Mouse (Mus musculus): ENCODE data around the gene Pou3f1.

Pou3f1 gene

GRCm38 (mm10) chr4:124695786-124696516 is 39.3 kb downstream of the Pou3f1 start:
- ChIA-PET POLR2A (interaction anchor here in 2 of 4 experiments (0.6 to 3.4 kb wide), 11 partner anchors 8 to 596 kb away, joined by 3 to 27 read pairs (median 4); partner anchors contain the start of genes Inpp5b (in 1 of the 2), Mtf1 (in 1 of the 2) and Sf3a3 (in 1 of the 2)), CTCF (interaction anchor here in 3 of 4 experiments (0.5 to 1.9 kb wide), 4 partner anchors 11 to 584 kb away, joined by 3 to 7 read pairs (median 4); no protein-coding TSS in a partner anchor)

- CTCF ChIA-PET = interaction anchor here (0.6 to 2.6 kb wide), 10 partner anchors 11 to 1139 kb away, joined by 3 to 12 read pairs (median 3); partner anchors contain the start of genes Mtf1 (in 1 of the 4) and Sf3a3 (in 1 of the 4)
- POLR2A ChIA-PET = interaction anchor here (0.6 to 4.4 kb wide), 25 partner anchors 8 to 730 kb away, joined by 3 to 48 read pairs (median 4); partner anchors contain the start of gene Sf3a3 (in 3 of the 4)
These were observed 43.2 kb downstream of the Pou3f1 start for GRCm38 (mm10) chr4:124699791-124700190.

GRCm38 (mm10) chr4:124700248-124700971 is 43.8 kb downstream of the Pou3f1 start, which contains the start of gene Fhl3:
Gene Fhl3 (plus strand): TSS chr4:124700701.
- ChIA-PET CTCF (interaction anchor here (0.6 to 2.6 kb wide), 14 partner anchors 8 to 1138 kb away, joined by 3 to 12 read pairs (median 4); partner anchors contain the start of genes Sf3a3 (in 2 of the 4) and Mtf1 (in 1 of the 4)), POLR2A (interaction anchor here (0.6 to 4.4 kb wide), 35 partner anchors 8 to 1045 kb away, joined by 3 to 48 read pairs (median 4); partner anchors contain the start of genes Sf3a3 (in 3 of the 4), Mtf1 (in 1 of the 4) and Rragc (in 1 of the 4))

GRCm38 (mm10) chr4:124701052-124701845 is 44.6 kb downstream of the Pou3f1 start:
- CTCF ChIA-PET = interaction anchor here in 3 of 4 experiments (0.6 to 2.6 kb wide), 10 partner anchors 9 to 205 kb away, joined by 3 to 12 read pairs (median 4); partner anchors contain the start of genes Sf3a3 (in 2 of the 3) and Mtf1 (in 1 of the 3)
- POLR2A ChIA-PET = interaction anchor here (0.5 to 4.4 kb wide), 28 partner anchors 8 to 365 kb away, joined by 3 to 48 read pairs (median 5); partner anchors contain the start of genes Sf3a3 (in 3 of the 4), 1110065P20Rik (in 1 of the 4), Mtf1 (in 1 of the 4) and Snip1 (in 1 of the 4)

- CTCF ChIA-PET = interaction anchor here in 3 of 4 experiments (0.6 to 2.6 kb wide), 8 partner anchors 8 to 204 kb away, joined by 3 to 12 read pairs (median 4); partner anchors contain the start of gene Sf3a3 (in 2 of the 3)
- POLR2A ChIA-PET = interaction anchor here (0.5 to 4.4 kb wide), 20 partner anchors 8 to 1767 kb away, joined by 3 to 48 read pairs (median 5); partner anchors contain the start of genes Sf3a3 (in 2 of the 4), 1110065P20Rik (in 1 of the 4), Mtf1 (in 1 of the 4) and Snip1 (in 1 of the 4)
These were observed 45.3 kb downstream of the Pou3f1 start for GRCm38 (mm10) chr4:124701916-124702315.

GRCm38 (mm10) chr4:124703406-124703805 is 46.8 kb downstream of the Pou3f1 start:
- ChIA-PET CTCF (interaction anchor here in 2 of 4 experiments (0.6 to 0.7 kb wide), 2 partner anchors 98 to 144 kb away, joined by 3 read pairs; partner anchors contain the start of gene Mtf1 (in 1 of the 2)), POLR2A (interaction anchor here in 3 of 4 experiments (0.7 to 4.4 kb wide), 7 partner anchors 10 to 178 kb away, joined by 3 to 17 read pairs (median 4); partner anchors contain the start of genes Pou3f1 (in 1 of the 3), Sf3a3 (in 1 of the 3) and Utp11 (in 1 of the 3))

- POLR2A ChIA-PET = interaction anchor here (0.6 to 1.5 kb wide), 9 partner anchors 7 to 1380 kb away, joined by 3 to 5 read pairs (median 3); partner anchors contain the start of genes Utp11 (in 2 of the 4) and Pou3f1 (in 1 of the 4)
These were observed 47.5 kb downstream of the Pou3f1 start for GRCm38 (mm10) chr4:124703881-124704796.

GRCm38 (mm10) chr4:124704797-124705474 is 48.3 kb downstream of the Pou3f1 start:
- POLR2A ChIA-PET = interaction anchor here (0.6 to 1.5 kb wide), 7 partner anchors 8 to 1381 kb away, joined by 3 to 5 read pairs (median 3); partner anchors contain the start of gene Utp11 (in 2 of the 4)
- CTCF ChIA-PET = interaction anchor here in 3 of 4 experiments (0.5 to 0.7 kb wide), 4 partner anchors 60 to 1454 kb away, joined by 3 to 8 read pairs (median 4); no protein-coding TSS in a partner anchor

More at GRCm38 (mm10) chr4:124703881-124704796, 47.5 kb downstream of the Pou3f1 start:
- CTCF ChIA-PET = interaction anchor here in 3 of 4 experiments (0.5 to 0.7 kb wide), 5 partner anchors 21 to 450 kb away, joined by 3 to 4 read pairs (median 3); partner anchors contain the start of gene Mtf1 (in 1 of the 3)

GRCm38 (mm10) chr4:124705661-124706269 is 49.2 kb downstream of the Pou3f1 start:
- ChIA-PET POLR2A (interaction anchor here in 2 of 4 experiments (0.6 to 1.3 kb wide), 4 partner anchors 8 to 679 kb away, joined by 3 to 5 read pairs (median 4); partner anchors contain the start of gene Utp11 (in 1 of the 2)), CTCF (interaction anchor here in 1 of 4 experiments (0.5 kb wide), 1 partner anchor 529 kb away, joined by 8 read pairs; no protein-coding TSS in a partner anchor)

- ChIA-PET CTCF (interaction anchor here in 2 of 4 experiments (0.6 to 1.1 kb wide), 4 partner anchors 7 to 635 kb away, joined by 3 to 4 read pairs (median 4); partner anchors contain the start of gene Fhl3 (in 1 of the 2)), POLR2A (interaction anchor here in 3 of 4 experiments (0.6 to 3.9 kb wide), 14 partner anchors 7 to 876 kb away, joined by 3 to 48 read pairs (median 6); partner anchors contain the start of genes Fhl3 (in 2 of the 3), Mtf1 (in 2 of the 3), Utp11 (in 2 of the 3) and Maneal (in 1 of the 3))
These were observed 51.0 kb downstream of the Pou3f1 start for GRCm38 (mm10) chr4:124707381-124708199.

GRCm38 (mm10) chr4:124708200-124708517 is 51.6 kb downstream of the Pou3f1 start:
- POLR2A ChIA-PET = interaction anchor here in 3 of 4 experiments (0.6 to 3.9 kb wide), 16 partner anchors 8 to 876 kb away, joined by 3 to 48 read pairs (median 6); partner anchors contain the start of genes Fhl3 (in 2 of the 3), Mtf1 (in 2 of the 3), Utp11 (in 2 of the 3) and Maneal (in 1 of the 3)
- CTCF ChIA-PET = interaction anchor here in 2 of 4 experiments (0.6 to 1.1 kb wide), 3 partner anchors 8 to 93 kb away, joined by 3 to 4 read pairs (median 4); partner anchors contain the start of gene Fhl3 (in 1 of the 2)

GRCm38 (mm10) chr4:124708518-124709477 is 52.2 kb downstream of the Pou3f1 start:
- ChIA-PET POLR2A (interaction anchor here (0.6 to 3.9 kb wide), 32 partner anchors 8 to 1551 kb away, joined by 3 to 48 read pairs (median 4); partner anchors contain the start of genes Fhl3 (in 3 of the 4), Mtf1 (in 2 of the 4), Utp11 (in 2 of the 4) and Maneal (in 1 of the 4)), CTCF (interaction anchor here in 3 of 4 experiments (0.5 to 1.2 kb wide), 8 partner anchors 8 to 197 kb away, joined by 3 to 10 read pairs (median 4); partner anchors contain the start of genes Fhl3 (in 1 of the 3), Mtf1 (in 1 of the 3) and Utp11 (in 1 of the 3))
